14 mouse cellular contexts compared by ENCODE assay signal in genomic region chr10:126788277-126788676, GRCm38 (mm10).
"Had no signal": no experiment of that assay in that cellular context is flagged by ENCODE, and none has a peak within 500 bp of the region (broad histone marks: within the 10 kb centered on the region; RNA-seq: fewer than 3 reads in every experiment).

No protein-coding gene starts in this region.

- H3K4me3 ChIP-seq: left cerebral cortex, adult 2 months; limb, embryonic 10.5 days; liver, embryonic 15.5 days; midbrain, embryonic 10.5 days; myocyte had no signal

- H3K9ac ChIP-seq: liver, embryonic 15.5 days; lung, embryonic 14.5 days had no signal

- H3K27ac ChIP-seq: left cerebral cortex, adult 2 months; limb, embryonic 10.5 days; liver, embryonic 15.5 days; midbrain, embryonic 10.5 days had no signal

- H3K4me1 ChIP-seq: liver, embryonic 15.5 days; midbrain, embryonic 10.5 days had no signal

- H3K9me3 ChIP-seq: limb, embryonic 10.5 days; liver, embryonic 15.5 days; midbrain, embryonic 10.5 days had no signal

- DNase-seq: kidney, adult 8-10 months; kidney, postnatal 25 days; lung, embryonic 14.5 days; lung, postnatal 10 days; lung, postnatal 4 days; right cerebral cortex, adult 18-20 months; right cerebral cortex, postnatal 25 days; thymus, postnatal 36 days had no signal

- H3K27me3 ChIP-seq: liver, embryonic 15.5 days had no signal

- H3K36me3 ChIP-seq: limb, embryonic 10.5 days; liver, embryonic 15.5 days; midbrain, embryonic 10.5 days had no signal

- H3K4me2 ChIP-seq: liver, embryonic 11.5 days; liver, embryonic 15.5 days; lung, embryonic 14.5 days had no signal
